8 mouse cellular contexts compared by ENCODE assay signal in the genomic region with DNA sequence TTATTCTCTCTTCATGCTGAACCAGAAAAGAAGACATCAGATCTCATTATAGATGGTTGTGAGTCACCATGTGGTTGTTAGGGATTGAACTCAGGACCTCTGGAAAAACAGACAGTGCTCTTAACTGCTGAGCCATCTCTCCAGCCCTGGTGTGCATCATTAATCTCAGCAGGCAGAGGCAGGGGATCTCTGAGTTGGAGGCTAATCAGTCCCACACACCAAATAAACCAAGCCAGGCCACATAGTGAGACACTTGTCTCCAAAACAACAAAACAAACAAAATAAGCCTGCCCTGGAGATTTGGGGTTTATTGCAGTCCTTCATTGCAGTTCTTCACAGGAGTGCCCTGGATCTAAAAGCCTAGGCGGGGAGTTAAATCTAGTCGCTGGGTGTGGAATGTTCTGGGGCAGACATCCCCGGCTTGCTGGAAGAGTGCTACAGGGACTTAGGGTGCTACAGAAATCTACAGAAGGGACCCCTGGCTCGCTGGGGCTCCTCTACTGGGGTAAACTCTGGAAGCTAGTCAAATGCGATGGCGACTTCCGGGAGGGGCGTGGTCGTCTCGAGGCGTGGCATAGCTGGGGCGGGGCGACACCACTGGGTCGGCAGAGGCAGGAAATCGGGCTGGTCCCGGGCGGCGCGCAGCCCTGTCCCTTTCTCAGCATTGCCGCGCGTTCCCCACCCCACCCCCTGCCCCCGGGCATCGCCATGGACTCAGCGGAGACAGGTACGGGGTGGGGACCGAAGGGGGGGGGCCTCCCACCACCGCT. TPM values are rescaled to one million over a fixed set of nuclear protein-coding genes. Genes with fewer than 3 reads are reported as not detected.
DNase-seq lines count a peak whose midpoint lies in the region; ATAC-seq lines count a peak whose summit lies in the region.

Gene Gmip (plus strand): TSS at position 586 of the 770 bp plus-strand sequence.

- no peaks in the 10 kb centered on the region for H3K27me3 ChIP-seq in erythroblast, embryonic 14.5 days (ENCODE audit: control insufficient read depth)
- H3K27me3 ChIP-seq in heart, embryonic 16.5 days (ENCODE audit: control insufficient read depth, insufficient read depth, low read length): no peaks in the 10 kb centered on the region
- H3K27me3 ChIP-seq in neural tube, embryonic 13.5 days: no peaks in the 10 kb centered on the region

- DNase-seq in A20 (ENCODE audit: low read depth, low spot score) (peak; percentile 91), adipocyte (ENCODE audit: low spot score) (peak; percentile 78)
- peak; percentile 89 for DNase-seq in kidney, postnatal 25 days
- DNase-seq in lung, adult 18-20 months: peak; percentile 86 to 87
- peak; percentile 87 to 91 for DNase-seq in thymus, adult 18-20 months

- peak within 1 kb of the TSS; percentile 66 for H3K9ac ChIP-seq in heart, embryonic 16.5 days (ENCODE audit: low read length)
- peak within 1 kb of the TSS; percentile 87 for H3K9ac ChIP-seq in neural tube, embryonic 13.5 days

- peaks cover 49% of the 10 kb centered on the region for H3K36me3 ChIP-seq in erythroblast, embryonic 14.5 days (ENCODE audit: control insufficient read depth)
- H3K36me3 ChIP-seq in heart, embryonic 16.5 days (ENCODE audit: control insufficient read depth, insufficient read depth): peaks cover 47% of the 10 kb centered on the region
- H3K36me3 ChIP-seq in neural tube, embryonic 13.5 days: peaks cover 73% of the 10 kb centered on the region

- no peak within 1 kb of the TSS for H3K27ac ChIP-seq in heart, embryonic 16.5 days (ENCODE audit: low read length)
- peak within 1 kb of the TSS; percentile 80 for H3K27ac ChIP-seq in neural tube, embryonic 13.5 days (replicated peaks)

- no peaks in the 10 kb centered on the region for H3K9me3 ChIP-seq in erythroblast, embryonic 14.5 days (ENCODE audit: control insufficient read depth, low read length)
- H3K9me3 ChIP-seq in heart, embryonic 16.5 days (replicated peaks; ENCODE audit: control insufficient read depth, low read length): peaks cover 2% of the 10 kb centered on the region; the same call in 1 of the 2 replicates
- H3K9me3 ChIP-seq in neural tube, embryonic 13.5 days: no peaks in the 10 kb centered on the region

- H3K4me2 ChIP-seq in heart, embryonic 16.5 days (ENCODE audit: low read depth, low read length): peak within 1 kb of the TSS; percentile 81
- H3K4me2 ChIP-seq in neural tube, embryonic 13.5 days: peak within 1 kb of the TSS; percentile 83

- ATAC-seq in heart, embryonic 16.5 days (replicated peaks; ENCODE audit: extremely low read depth, insufficient read depth, low FRiP score): peak; percentile 83
- peak; percentile 84 for ATAC-seq in neural tube, embryonic 13.5 days (ENCODE audit: low read depth)

- H3K4me1 ChIP-seq in erythroblast, embryonic 14.5 days (ENCODE audit: control insufficient read depth): peaks cover 15% of the 10 kb centered on the region
- peaks cover 4% of the 10 kb centered on the region for H3K4me1 ChIP-seq in heart, embryonic 16.5 days (ENCODE audit: control insufficient read depth, insufficient read depth, low read length)
- peaks cover 19% of the 10 kb centered on the region for H3K4me1 ChIP-seq in neural tube, embryonic 13.5 days (replicated peaks)

- H3K4me3 ChIP-seq in erythroblast, embryonic 14.5 days (replicated peaks): peak within 1 kb of the TSS; percentile 59
- peak within 1 kb of the TSS; percentile 60 for H3K4me3 ChIP-seq in heart, embryonic 16.5 days (ENCODE audit: low read length)
- H3K4me3 ChIP-seq in neural tube, embryonic 13.5 days: peak within 1 kb of the TSS; percentile 62

- 7% methylated on average over 26 of the region's 28 CpGs for WGBS in heart, embryonic 16.5 days
- 4% methylated on average over 28 of the region's 28 CpGs for WGBS in neural tube, embryonic 13.5 days

RNA-seq across cellular contexts. Expression of gene Gmip, which starts in this region (rescaled TPM):
- 0.22 and 0.32 TPM in 2 replicates for polyA plus RNA-seq in erythroblast, embryonic 14.5 days (2012)
- polyA plus RNA-seq in heart, embryonic 16.5 days (2015; fragmentation: Nextera tagmentation; extraction: Ambion mirVana): 9.3 and 9.8 TPM in 2 replicates
- polyA plus RNA-seq in neural tube, embryonic 13.5 days (2015; fragmentation: Nextera tagmentation; extraction: Ambion mirVana): 24.8 and 27.6 TPM in 2 replicates
